Mouse (Mus musculus) ES-E14 (cell line): ENCODE measurements around the gene Tom1l2. TPM values are rescaled to one million over a fixed set of nuclear protein-coding genes. Genes with fewer than 3 reads are reported as not detected.

Experiments
- DNase-seq: peaks from one replicate; pipeline ENCODE4 v3.0.0-alpha.2; 2013; ENCODE audit warnings: low read depth, low spot score
- H3K27ac ChIP-seq: 2 replicates; pipeline ENCODE4 v1.5.1; 2012; ENCODE audit warnings: low read depth, mild to moderate bottlenecking, low read length, moderate library complexity, mixed read lengths; ENCODE audit not compliant: poor library complexity, insufficient read depth, severe bottlenecking
- H3K36me3 ChIP-seq: 2 replicates; pipeline ENCODE4 v1.6.1; 2012; ENCODE audit warnings: mild to moderate bottlenecking, low read length, moderate library complexity, mixed read lengths; ENCODE audit not compliant: control insufficient read depth, poor library complexity, insufficient read depth, severe bottlenecking
- H3K4me1 ChIP-seq, 2 experiments: fragments of 150-350 bp in 1 of 2; sonication (generic) in 1 of 2; 2 replicates each; pipeline ENCODE4 v1.6.1; 2012; ENCODE audit warnings: low read length in 2 of 2, mild to moderate bottlenecking in 1 of 2, mixed read lengths in 1 of 2; ENCODE audit not compliant: control insufficient read depth in 2 of 2, insufficient read depth in 2 of 2, poor library complexity in 1 of 2
- H3K4me3 ChIP-seq, 2 experiments: fragments of 150-350 bp in 1 of 2; sonication (generic) in 1 of 2; 2 replicates each; pipeline ENCODE4 v1.5.1; 2012; ENCODE audit warnings: low read length in 2 of 2, low read depth in 1 of 2, mild to moderate bottlenecking in 1 of 2, mixed read lengths in 1 of 2; ENCODE audit not compliant: insufficient read depth in 1 of 2, poor library complexity in 1 of 2, severe bottlenecking in 1 of 2
- H3K9ac ChIP-seq: 2 replicates; pipeline ENCODE4 v1.6.1; 2012; ENCODE audit warnings: low read depth, mild to moderate bottlenecking, low read length, mixed read lengths; ENCODE audit not compliant: poor library complexity, insufficient read depth, severe bottlenecking
- H3K9me3 ChIP-seq: fragments of 150-350 bp; sonication (generic); 2 replicates; pipeline ENCODE4 v1.6.1; 2012; ENCODE audit warnings: low read depth, mild to moderate bottlenecking, low read length; ENCODE audit not compliant: control insufficient read depth, insufficient read depth
- CHD2 ChIP-seq: IDR thresholded peaks from 2 replicates; pipeline ENCODE4 v1.6.1; 2014; ENCODE audit warnings: mild to moderate bottlenecking, low read depth, low read length, inconsistent platforms
- HCFC1 ChIP-seq: IDR thresholded peaks from 2 replicates; pipeline ENCODE4 v1.6.1; 2012; ENCODE audit warnings: low read length, inconsistent platforms, borderline replicate concordance; ENCODE audit not compliant: insufficient read depth
- MAFK ChIP-seq: IDR thresholded peaks from 2 replicates; pipeline ENCODE4 v1.6.1; 2014; ENCODE audit warnings: mild to moderate bottlenecking, low read depth, low read length, inconsistent platforms; ENCODE audit not compliant: insufficient read depth
- ZC3H11A ChIP-seq: IDR thresholded peaks from 2 replicates; pipeline ENCODE4 v1.6.1; 2012; ENCODE audit warnings: low read depth, mild to moderate bottlenecking, inconsistent platforms, low read length, borderline replicate concordance
- ZNF384 ChIP-seq: IDR thresholded peaks from 2 replicates; pipeline ENCODE4 v1.6.1; 2012; ENCODE audit warnings: low read depth, low read length, inconsistent platforms
- in situ Hi-C, 2 experiments: fragments of 600-800 bp; cut with MboI; formaldehyde crosslinking; loops; one replicate each; pipeline ENCODE4 v1.15.1; 2025; ENCODE audit warnings: low sequenced_read_pairs in 2 of 2, inconsistent platforms in 1 of 2; ENCODE audit not compliant: unreplicated experiment in 2 of 2
- total RNA-seq: library from RNA; depleted of rRNA; stranded (reverse); fragments of 300-350 nt; gene quantifications from 2 replicates; pipeline ENCODE4 v1.2.3, GENCODE M21; 2012; rRNA removed

The Tom1l2 gene
- total RNA-seq, result 9.3 and 10.4 TPM in 2 replicates

GRCm38 (mm10) chr11:60352559-60353411 lies at the start of gene Tom1l2, which contains the start of gene Drc3:
Gene Tom1l2 (minus strand): TSS chr11:60352905.
Gene Drc3 (plus strand): TSS chr11:60353329.
- in situ Hi-C loops, result no loop called here
- H3K27ac ChIP-seq, result no peak within 1 kb of the TSS
- peak within 1 kb of the TSS; percentile 69 for H3K9ac ChIP-seq
- peaks cover 0 to 4% of the 10 kb centered on the region in 2 experiments; a peak in 1 of 4 replicates for H3K4me1 ChIP-seq
- no peaks in the 10 kb centered on the region for H3K9me3 ChIP-seq
- peak within 1 kb of the TSS; percentile 76 to 77 for H3K4me3 ChIP-seq
- H3K36me3 ChIP-seq, result no peaks in the 10 kb centered on the region
- DNase-seq, result peak; percentile 100
- peak; percentile 62; the same call in 1 of the 2 replicates for TF ChIP-seq HCFC1
- TF ChIP-seq CHD2, result peak; percentile 97
- TF ChIP-seq ZC3H11A, result no peak
- no peak for TF ChIP-seq MAFK
- TF ChIP-seq ZNF384, result no peak

GRCm38 (mm10) chr11:60397172-60397571 lies 44.5 kb upstream of the Tom1l2 start:
- no peak for DNase-seq
- TF ChIP-seq MAFK, result no peak
- TF ChIP-seq CHD2, result no peak
- no peak for TF ChIP-seq ZC3H11A
- TF ChIP-seq ZNF384, result no peak
- no peak for TF ChIP-seq HCFC1
- no peak overlapping the region for H3K27ac ChIP-seq
- H3K4me1 ChIP-seq, result no peaks in the 10 kb centered on the region
- H3K36me3 ChIP-seq, result peaks cover 9% of the 10 kb centered on the region
- no peak overlapping the region for H3K9ac ChIP-seq
- H3K9me3 ChIP-seq, result no peaks in the 10 kb centered on the region
- no peak overlapping the region for H3K4me3 ChIP-seq
- in situ Hi-C loops, result no loop called here

GRCm38 (mm10) chr11:60396546-60396945 lies 43.8 kb upstream of the Tom1l2 start:
- no peak overlapping the region for H3K9ac ChIP-seq
- in situ Hi-C loops, result no loop called here
- no peak overlapping the region for H3K4me3 ChIP-seq
- H3K9me3 ChIP-seq, result no peaks in the 10 kb centered on the region
- H3K4me1 ChIP-seq, result no peaks in the 10 kb centered on the region
- TF ChIP-seq HCFC1, result no peak
- TF ChIP-seq CHD2, result no peak
- TF ChIP-seq ZC3H11A, result no peak
- TF ChIP-seq ZNF384, result no peak
- no peak for TF ChIP-seq MAFK
- H3K36me3 ChIP-seq, result peaks cover 9% of the 10 kb centered on the region
- no peak for DNase-seq
- no peak overlapping the region for H3K27ac ChIP-seq

- in situ Hi-C loops, result no loop called here
- DNase-seq, result no peak
- Histone ChIP-seq H3K4me1 (no peaks in the 10 kb centered on the region), H3K4me3 (no peak overlapping the region), H3K9me3 (no peaks in the 10 kb centered on the region), H3K27ac (no peak overlapping the region), H3K9ac (no peak overlapping the region), H3K36me3 (no peaks in the 10 kb centered on the region)
- TF ChIP-seq MAFK (no peak), HCFC1 (no peak), ZC3H11A (no peak), CHD2 (no peak), ZNF384 (no peak)
Observed at GRCm38 (mm10) chr11:60391346-60391745, 38.6 kb upstream of the Tom1l2 start.
